Mouse (Mus musculus) hindbrain, embryonic 13.5 days (tissue): ENCODE measurements at regions not wholly inside any gene's neighbourhood (a gene's known extent, or its start where the extent isn't known, plus 50 kb on each side); places are given as distances from the start of the nearest gene placed in this dataset.

Experiments used
- ATAC-seq: fragments of 200-750 bp; cut with Nextera tagmentation; 2 replicates; pipeline ENCODE4 v1.8.0; 2017; ENCODE audit warnings: moderate TSS enrichment; ENCODE audit not compliant: low FRiP score
- H3K27ac ChIP-seq: fragments of 300-500 bp; sonication (generic); 2 replicates; pipeline ENCODE4 v1.5.1; 2015; ENCODE audit warnings: inconsistent platforms, mild to moderate bottlenecking, moderate library complexity
- H3K27me3 ChIP-seq: fragments of 300-500 bp; sonication (generic); 2 replicates; pipeline ENCODE4 v1.6.1; 2015; ENCODE audit warnings: mild to moderate bottlenecking, inconsistent platforms
- H3K36me3 ChIP-seq: fragments of 300-500 bp; sonication (generic); 2 replicates; pipeline ENCODE4 v1.6.1; 2015; ENCODE audit warnings: mild to moderate bottlenecking, inconsistent platforms
- H3K4me1 ChIP-seq: fragments of 300-500 bp; sonication (generic); replicated peaks from 2 replicates; pipeline ENCODE4 v1.6.1; 2015; ENCODE audit warnings: inconsistent platforms
- H3K4me2 ChIP-seq: fragments of 300-500 bp; sonication (generic); 2 replicates; pipeline ENCODE4 v1.6.1; 2015; ENCODE audit warnings: inconsistent platforms, mild to moderate bottlenecking, moderate library complexity
- H3K4me3 ChIP-seq: fragments of 300-500 bp; sonication (generic); 2 replicates; pipeline ENCODE4 v1.5.1; 2015; ENCODE audit warnings: mild to moderate bottlenecking, inconsistent platforms
- H3K9ac ChIP-seq: fragments of 300-500 bp; sonication (generic); 2 replicates; pipeline ENCODE4 v1.6.1; 2015; ENCODE audit warnings: mild to moderate bottlenecking, inconsistent platforms
- H3K9me3 ChIP-seq: fragments of 300-500 bp; sonication (generic); 2 replicates; pipeline ENCODE4 v1.6.1; 2016; ENCODE audit warnings: inconsistent platforms
- WGBS: fragments of 180-500 bp; shearing (Covaris S2); methylation state at CpG from one replicate; pipeline ENCODE4 v1.1.7; 2015; 5-methylcytosine and 5-hydroxymethylcytosine counted together

DNA sequence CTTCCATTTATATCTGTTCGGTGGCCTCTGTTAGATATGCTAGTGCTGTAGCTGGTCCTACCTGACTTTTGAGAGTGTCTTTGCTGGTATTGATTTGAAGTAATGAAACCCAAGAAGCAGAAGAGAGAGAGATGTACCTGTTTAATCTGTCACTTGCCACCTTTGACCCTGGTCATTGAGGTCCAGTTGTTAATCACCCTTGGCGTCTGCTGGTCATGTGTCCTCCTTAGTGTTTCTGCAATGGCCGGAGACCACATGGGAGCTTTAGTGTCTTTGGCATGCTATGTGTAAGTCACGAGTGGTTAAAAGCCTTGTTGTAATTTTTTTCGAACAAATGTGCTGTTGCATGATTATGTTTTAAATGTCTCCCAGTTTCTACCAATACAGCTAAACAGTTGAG is 193.1 kb downstream of the Dusp6 start:
- ATAC-seq: no peak
- WGBS: 89% methylated on average over 5 of the region's 5 CpGs
- Histone ChIP-seq H3K27me3 (no peaks in the 10 kb centered on the region), H3K4me3 (no peak overlapping the region), H3K9ac (no peak overlapping the region), H3K4me2 (no peak overlapping the region), H3K4me1 (peaks cover 14% of the 10 kb centered on the region), H3K9me3 (no peaks in the 10 kb centered on the region), H3K36me3 (no peaks in the 10 kb centered on the region), H3K27ac (no peak overlapping the region)

DNA sequence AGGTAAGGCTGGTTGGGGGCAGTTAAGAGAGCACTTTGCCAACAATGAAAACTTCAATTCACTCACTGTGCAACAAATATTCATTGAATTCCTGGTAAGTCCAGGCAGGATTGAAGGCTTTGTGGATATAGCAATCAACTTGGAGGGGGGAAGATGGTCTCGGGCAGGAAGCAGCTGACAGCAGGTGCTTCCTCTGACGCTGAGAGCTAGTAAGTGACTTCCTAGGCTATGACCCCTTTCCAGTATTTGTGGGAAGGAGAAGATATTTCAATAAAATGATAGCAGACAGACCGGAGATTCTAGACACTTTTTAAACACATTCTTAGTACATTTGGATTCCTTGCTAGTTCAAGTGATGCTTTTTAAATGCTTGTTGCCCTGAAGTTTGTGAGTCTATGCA is 195.0 kb downstream of the Dusp6 start:
- 80% methylated on average over 3 of the region's 3 CpGs for WGBS
- H3K4me2 ChIP-seq: no peak overlapping the region
- no peak overlapping the region for H3K4me3 ChIP-seq
- peaks cover 12% of the 10 kb centered on the region for H3K4me1 ChIP-seq
- H3K27ac ChIP-seq: no peak overlapping the region
- H3K9me3 ChIP-seq: no peaks in the 10 kb centered on the region
- H3K36me3 ChIP-seq: no peaks in the 10 kb centered on the region
- no peaks in the 10 kb centered on the region for H3K27me3 ChIP-seq
- H3K9ac ChIP-seq: no peak overlapping the region
- ATAC-seq: no peak

DNA sequence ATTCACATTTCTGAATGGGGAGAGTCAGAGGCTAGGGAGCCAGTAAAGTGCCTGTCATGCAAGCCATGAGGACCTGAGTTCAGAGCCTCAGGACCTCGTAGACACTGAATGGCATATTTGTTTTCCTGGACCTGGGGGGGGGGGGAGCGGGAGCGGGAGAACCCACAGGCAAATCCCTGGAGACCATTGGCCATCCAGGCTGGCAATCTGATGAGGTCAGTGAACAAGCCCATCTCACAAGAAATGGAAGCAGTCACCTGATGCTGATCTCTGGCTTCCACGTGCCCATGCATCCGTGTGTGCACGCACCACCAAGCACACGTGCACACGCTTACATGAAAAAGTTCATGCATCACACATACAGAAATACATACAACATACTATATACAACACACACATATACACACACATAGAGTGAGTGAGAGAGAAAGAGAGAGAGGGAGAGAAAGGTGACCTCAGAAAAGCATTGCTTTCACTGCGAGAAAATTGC is 196.2 kb downstream of the Dusp6 start:
- Histone ChIP-seq H3K9me3 (no peaks in the 10 kb centered on the region), H3K4me1 (peaks cover 12% of the 10 kb centered on the region), H3K4me3 (no peak overlapping the region), H3K9ac (no peak overlapping the region), H3K4me2 (no peak overlapping the region), H3K27ac (no peak overlapping the region), H3K27me3 (no peaks in the 10 kb centered on the region), H3K36me3 (no peaks in the 10 kb centered on the region)
- WGBS: 80% methylated on average over 9 of the region's 9 CpGs
- ATAC-seq: no peak

DNA sequence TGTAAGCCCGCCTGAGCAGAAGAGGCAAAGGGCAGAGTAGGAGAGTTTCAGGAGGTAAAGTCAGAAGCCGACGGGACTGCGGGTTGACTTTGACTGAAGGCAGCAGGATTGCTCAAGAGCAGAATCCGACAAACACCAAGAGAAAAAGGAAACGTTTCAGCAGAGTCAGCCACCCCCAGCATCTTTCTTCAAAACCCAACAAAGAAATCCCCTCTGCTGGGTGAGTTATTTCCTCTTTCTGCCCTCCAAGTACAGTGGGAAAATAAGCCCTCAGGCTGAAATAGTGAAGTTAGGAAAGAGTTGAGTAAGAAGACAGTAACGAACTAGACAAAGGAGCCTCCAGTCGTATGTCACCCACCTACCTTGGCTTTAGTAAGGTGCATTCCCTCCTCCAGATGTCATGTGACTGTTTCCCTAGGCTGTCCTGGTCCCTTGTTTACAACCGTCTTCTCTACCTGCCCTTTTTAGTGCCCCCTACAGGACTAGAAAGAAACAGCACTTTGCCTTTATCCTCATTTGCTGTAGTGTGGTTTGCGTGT is 196.9 kb downstream of the Dusp6 start:
- no peaks in the 10 kb centered on the region for H3K36me3 ChIP-seq
- WGBS: 52% methylated on average over 10 of the region's 10 CpGs
- ATAC-seq: no peak

DNA sequence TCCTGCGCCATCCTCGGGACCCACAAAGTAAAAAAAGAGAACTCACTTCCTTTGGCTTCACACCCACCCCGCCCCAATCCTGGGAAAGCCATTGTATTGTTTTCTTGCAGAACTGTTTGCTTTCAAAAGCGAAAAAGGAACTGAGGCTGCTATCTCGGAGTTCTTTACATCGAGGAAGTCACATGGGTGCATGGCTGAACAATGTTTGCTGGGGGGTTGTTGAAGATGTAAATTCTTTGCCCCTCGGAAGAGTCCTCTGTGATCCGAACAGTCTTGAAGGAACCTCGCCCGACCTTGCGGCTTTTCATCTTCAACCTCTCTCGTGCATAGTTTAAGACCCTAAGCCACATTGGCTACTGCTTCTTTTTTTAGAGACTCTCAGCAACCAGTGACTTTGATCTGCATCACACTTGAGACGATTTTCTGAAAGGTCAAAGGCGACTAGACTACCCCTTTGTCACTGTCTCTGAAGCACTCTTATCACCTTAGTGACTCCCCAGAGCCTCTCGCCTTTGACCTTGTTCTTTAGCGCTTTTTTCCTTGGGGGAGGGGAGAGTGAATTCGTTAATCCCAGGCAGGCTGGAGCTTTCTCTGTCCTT is 197.9 kb downstream of the Dusp6 start:
- Histone ChIP-seq H3K9me3 (no peaks in the 10 kb centered on the region), H3K36me3 (no peaks in the 10 kb centered on the region), H3K27me3 (no peaks in the 10 kb centered on the region), H3K4me2 (peak overlapping the region; percentile 74), H3K9ac (peak overlapping the region; percentile 43), H3K4me1 (peaks cover 12% of the 10 kb centered on the region), H3K27ac (peak overlapping the region; percentile 19; the same call in 1 of the 2 replicates), H3K4me3 (peak overlapping the region; percentile 38)
- ATAC-seq: peak; percentile 50
- 2% methylated on average over 17 of the region's 17 CpGs for WGBS

More for the DNA sequence above, 196.9 kb downstream of the Dusp6 start:
- H3K9ac ChIP-seq: no peak overlapping the region
- no peak overlapping the region; the same call in 1 of the 2 replicates for H3K27ac ChIP-seq
- no peak overlapping the region for H3K4me3 ChIP-seq
- no peak overlapping the region for H3K4me2 ChIP-seq
- H3K27me3 ChIP-seq: no peaks in the 10 kb centered on the region
- H3K9me3 ChIP-seq: no peaks in the 10 kb centered on the region
- H3K4me1 ChIP-seq: peaks cover 12% of the 10 kb centered on the region

DNA sequence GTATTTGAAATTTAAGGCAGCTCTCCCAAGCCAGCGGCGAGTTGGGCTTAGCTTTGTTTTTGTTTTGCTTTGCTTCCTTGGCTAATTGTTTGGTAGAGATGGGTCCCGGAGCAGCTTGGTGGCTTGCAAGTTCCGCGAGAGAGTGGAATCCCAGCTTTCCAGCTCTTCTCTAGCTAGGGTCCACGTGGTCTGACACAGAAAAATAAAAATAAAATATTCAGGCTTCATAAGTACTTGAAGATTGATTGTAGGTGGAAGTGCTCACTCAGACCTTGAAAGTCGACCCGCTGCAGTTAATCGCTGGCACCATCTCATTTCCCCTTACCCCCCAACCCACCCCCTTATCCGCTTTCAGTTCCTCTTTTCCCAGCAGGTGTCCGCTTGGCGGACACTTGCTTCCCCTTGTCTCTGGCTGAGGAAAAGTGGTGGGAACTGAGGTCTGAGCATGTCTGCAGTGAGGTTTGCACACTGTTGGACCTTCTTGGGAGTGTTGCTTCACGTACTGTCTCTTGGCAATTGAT is 198.5 kb downstream of the Dusp6 start:
- Histone ChIP-seq H3K4me1 (peaks cover 12% of the 10 kb centered on the region), H3K27ac (peak overlapping the region; percentile 19; the same call in 1 of the 2 replicates), H3K4me3 (peak overlapping the region; percentile 38), H3K27me3 (no peaks in the 10 kb centered on the region), H3K9me3 (no peaks in the 10 kb centered on the region), H3K9ac (peak overlapping the region; percentile 43; the same call in 1 of the 2 replicates), H3K36me3 (no peaks in the 10 kb centered on the region), H3K4me2 (peak overlapping the region; percentile 74)
- peak; percentile 62 for ATAC-seq
- WGBS: 2% methylated on average over 13 of the region's 13 CpGs

DNA sequence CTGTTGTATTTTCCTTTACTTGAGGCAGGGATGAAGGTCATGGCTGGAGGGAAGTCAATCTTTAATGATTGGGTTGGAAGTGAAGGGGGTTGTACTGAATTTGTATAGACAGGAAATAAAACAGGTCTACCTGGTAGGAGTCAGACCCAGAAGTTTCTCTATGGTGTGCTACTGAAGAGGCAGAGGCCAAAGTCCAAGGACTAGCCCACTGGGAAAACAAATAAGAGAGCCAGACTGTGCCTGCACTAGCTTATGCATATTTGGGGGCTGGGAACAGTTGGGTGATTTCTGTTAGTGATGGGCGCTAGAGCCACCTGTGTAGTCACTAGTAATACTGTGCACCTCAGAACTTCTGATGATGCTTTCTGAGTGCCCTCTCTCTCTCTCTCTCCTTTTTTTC is 203.7 kb downstream of the Dusp6 start:
- ATAC-seq: no peak
- no peak overlapping the region for H3K9ac ChIP-seq
- H3K4me1 ChIP-seq: peaks cover under 1% of the 10 kb centered on the region; the same call in 1 of the 2 replicates
- H3K4me3 ChIP-seq: no peak overlapping the region
- WGBS: 100% methylated on average over 1 of the region's 1 CpGs
- no peaks in the 10 kb centered on the region for H3K27me3 ChIP-seq
- H3K9me3 ChIP-seq: no peaks in the 10 kb centered on the region
- H3K36me3 ChIP-seq: no peaks in the 10 kb centered on the region
- H3K4me2 ChIP-seq: no peak overlapping the region
- no peak overlapping the region for H3K27ac ChIP-seq

DNA sequence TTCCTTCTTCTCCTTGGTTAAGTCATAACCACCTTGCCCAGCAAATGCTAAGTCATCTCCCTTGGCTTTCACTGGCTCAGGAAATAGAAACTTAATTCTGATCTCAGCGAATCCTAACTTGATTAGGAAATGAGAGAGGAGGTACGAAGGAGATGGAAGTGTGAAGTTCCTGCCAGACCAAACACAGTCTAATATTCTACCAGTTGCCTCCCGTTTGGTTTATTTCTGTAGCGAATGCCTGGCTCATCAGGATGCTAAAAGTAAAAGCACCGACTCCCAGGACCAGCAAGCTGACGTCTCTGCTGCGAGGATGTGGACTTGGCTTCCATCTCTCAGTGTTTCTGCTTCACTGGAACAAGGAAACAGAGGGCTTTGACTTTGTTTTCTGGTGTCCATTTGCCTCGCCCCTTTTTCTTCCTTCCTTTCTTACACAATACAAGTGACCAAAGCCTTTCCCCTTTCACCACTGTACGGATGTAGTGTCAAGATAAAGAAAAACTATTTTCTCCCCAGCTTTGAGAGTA is 204.3 kb downstream of the Dusp6 start:
- Histone ChIP-seq H3K4me1 (peaks cover 6% of the 10 kb centered on the region), H3K27ac (no peak overlapping the region), H3K9me3 (no peaks in the 10 kb centered on the region), H3K9ac (no peak overlapping the region), H3K4me3 (no peak overlapping the region), H3K4me2 (no peak overlapping the region), H3K36me3 (no peaks in the 10 kb centered on the region), H3K27me3 (no peaks in the 10 kb centered on the region)
- ATAC-seq: no peak
- 69% methylated on average over 9 of the region's 9 CpGs for WGBS

DNA sequence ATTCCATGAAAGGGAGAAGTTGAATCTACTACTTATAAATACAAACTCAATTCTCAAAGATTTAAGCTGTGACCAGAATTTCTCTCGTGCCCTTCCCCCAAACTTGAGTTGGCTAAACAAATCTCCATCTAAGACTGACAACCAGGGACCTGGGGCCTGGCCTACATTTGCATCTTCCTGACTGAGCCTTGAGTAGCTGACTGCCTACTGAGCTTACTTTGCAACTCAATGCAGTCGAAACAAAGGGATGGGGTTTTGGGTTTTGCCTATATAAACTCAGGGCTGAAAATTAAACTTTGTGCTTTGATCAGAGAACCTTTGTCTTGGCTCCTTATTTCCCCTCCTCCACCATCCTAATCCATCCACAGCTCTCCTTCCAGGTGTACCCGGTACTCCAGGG is 205.9 kb downstream of the Dusp6 start:
- Histone ChIP-seq H3K27me3 (no peaks in the 10 kb centered on the region), H3K36me3 (no peaks in the 10 kb centered on the region), H3K4me1 (peaks cover 7% of the 10 kb centered on the region), H3K9me3 (no peaks in the 10 kb centered on the region), H3K4me2 (no peak overlapping the region), H3K4me3 (no peak overlapping the region), H3K9ac (no peak overlapping the region), H3K27ac (no peak overlapping the region)
- no peak for ATAC-seq
- 18% methylated on average over 3 of the region's 3 CpGs for WGBS

DNA sequence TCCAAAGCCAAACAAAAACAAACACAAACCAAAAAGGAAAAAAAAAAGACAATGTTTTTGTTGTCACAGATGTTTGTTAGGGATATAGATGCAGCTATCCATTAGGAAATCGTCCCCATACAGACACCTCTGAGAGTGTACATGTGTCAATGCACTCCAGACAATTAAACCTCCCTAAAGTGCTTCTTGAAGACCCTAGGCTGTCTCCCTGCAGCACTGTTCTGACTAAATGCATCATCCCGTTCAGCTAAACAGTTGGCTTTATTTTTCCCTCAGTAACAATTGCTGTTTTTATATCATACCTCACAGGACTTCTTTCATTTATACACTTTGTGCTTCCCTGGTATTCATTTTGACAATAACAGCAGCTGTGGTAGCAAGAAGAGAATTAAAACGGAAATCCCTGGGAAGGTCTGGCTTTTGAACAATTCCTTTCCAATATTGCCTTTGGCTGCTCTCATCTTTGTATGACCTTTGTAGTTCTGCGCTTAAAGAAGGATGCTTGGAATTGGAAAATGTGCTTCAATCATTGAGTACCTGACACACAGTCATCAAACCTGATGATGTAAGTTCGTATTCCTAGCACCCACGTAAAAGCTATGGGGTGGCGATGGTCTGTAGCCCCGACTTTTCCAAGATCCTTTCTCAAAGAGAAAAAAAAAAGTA is 208.9 kb downstream of the Dusp6 start:
- peak overlapping the region; percentile 19; the same call in 1 of the 2 replicates for H3K27ac ChIP-seq
- 63% methylated on average over 8 of the region's 8 CpGs for WGBS
- H3K4me2 ChIP-seq: no peak overlapping the region
- no peak for ATAC-seq
- H3K9ac ChIP-seq: no peak overlapping the region
- H3K4me1 ChIP-seq: peaks cover 7% of the 10 kb centered on the region
- H3K27me3 ChIP-seq: no peaks in the 10 kb centered on the region
- no peak overlapping the region for H3K4me3 ChIP-seq
- H3K9me3 ChIP-seq: no peaks in the 10 kb centered on the region
- H3K36me3 ChIP-seq: no peaks in the 10 kb centered on the region

DNA sequence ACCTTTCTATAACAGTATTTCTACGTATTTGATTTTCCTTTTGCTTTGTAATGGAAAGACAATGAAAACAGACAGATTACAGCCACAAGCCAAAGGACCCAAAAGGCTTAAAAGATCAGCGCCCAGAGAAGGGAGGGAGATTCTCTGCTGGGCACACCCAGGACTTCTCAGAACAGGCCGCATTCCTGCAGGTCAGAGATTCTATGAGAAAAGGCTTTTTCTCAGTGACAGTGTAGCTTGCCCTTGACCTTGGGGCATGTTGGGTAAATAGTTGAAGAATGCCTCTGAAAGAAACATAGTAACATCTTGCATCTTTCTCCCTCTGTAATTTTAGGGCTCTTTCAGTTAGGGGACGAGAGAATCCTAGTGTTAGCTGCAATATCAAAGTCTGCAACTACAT is 209.8 kb downstream of the Dusp6 start:
- peaks cover 7% of the 10 kb centered on the region for H3K4me1 ChIP-seq
- no peaks in the 10 kb centered on the region for H3K27me3 ChIP-seq
- no peaks in the 10 kb centered on the region for H3K36me3 ChIP-seq
- no peak overlapping the region for H3K4me3 ChIP-seq
- H3K9me3 ChIP-seq: no peaks in the 10 kb centered on the region
- 44% methylated on average over 4 of the region's 4 CpGs for WGBS
- H3K4me2 ChIP-seq: no peak overlapping the region
- ATAC-seq: no peak
- no peak overlapping the region for H3K27ac ChIP-seq
- no peak overlapping the region for H3K9ac ChIP-seq

DNA sequence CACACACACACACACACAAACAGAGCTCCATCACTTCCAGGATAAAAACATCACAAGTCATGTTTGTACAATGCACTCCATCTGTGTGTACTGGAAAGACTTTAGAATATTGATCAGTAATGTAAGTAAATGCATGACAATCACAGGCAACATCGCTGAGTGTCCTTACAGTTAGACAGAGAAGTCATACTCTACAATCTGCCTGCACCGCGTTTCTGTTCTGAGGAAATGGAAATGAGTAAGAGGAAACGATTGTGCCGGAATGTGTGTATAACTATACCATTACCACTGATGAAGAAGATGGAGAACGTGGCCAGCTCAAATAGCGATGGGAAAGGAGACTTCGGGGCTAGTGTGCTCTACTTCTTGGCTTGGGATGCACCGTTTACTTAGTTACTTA is 210.7 kb downstream of the Dusp6 start:
- Histone ChIP-seq H3K27ac (no peak overlapping the region), H3K36me3 (no peaks in the 10 kb centered on the region), H3K4me3 (no peak overlapping the region), H3K9ac (no peak overlapping the region), H3K27me3 (no peaks in the 10 kb centered on the region), H3K9me3 (no peaks in the 10 kb centered on the region), H3K4me1 (peaks cover 7% of the 10 kb centered on the region), H3K4me2 (no peak overlapping the region)
- WGBS: 94% methylated on average over 9 of the region's 9 CpGs
- no peak for ATAC-seq
